Mouse (Mus musculus): ENCODE data around the gene Apex1. TPM values are rescaled to one million over a fixed set of nuclear protein-coding genes. Genes with fewer than 3 reads are reported as not detected.
"Not testable (repeated sequence)": the region's sequence is repeated elsewhere in the genome, so short reads cannot be mapped to it uniquely, and the experiment has no call there.

The Apex1 gene
- total RNA-seq, 2 experiments from 2014 or later = 57.7 to 61.1 TPM

DNA sequence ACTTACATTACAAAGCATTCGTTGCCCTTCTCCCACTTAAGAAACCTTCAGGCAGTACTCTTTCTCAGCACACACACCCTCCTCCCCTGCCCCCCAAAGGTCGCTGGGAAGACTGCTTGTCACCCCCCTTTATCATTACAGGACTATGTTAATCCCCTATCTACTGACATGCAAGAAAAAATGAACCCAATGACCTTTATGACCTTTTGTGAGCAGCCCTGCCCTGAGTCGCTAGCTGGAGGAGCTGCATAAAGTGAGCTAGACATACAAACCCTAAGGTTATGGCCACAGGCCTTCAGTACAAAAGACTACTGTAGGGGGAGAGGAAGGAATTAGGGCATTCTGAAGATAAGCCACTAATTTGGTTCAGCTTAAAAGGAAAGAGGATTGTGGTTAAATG is 13.4 kb upstream of the Apex1 start:
- DNase-seq (ENCODE audit: low spot score in 2 of 2) = no peak
- intact Hi-C loops (cut with DNase I) = no loop called here

DNA sequence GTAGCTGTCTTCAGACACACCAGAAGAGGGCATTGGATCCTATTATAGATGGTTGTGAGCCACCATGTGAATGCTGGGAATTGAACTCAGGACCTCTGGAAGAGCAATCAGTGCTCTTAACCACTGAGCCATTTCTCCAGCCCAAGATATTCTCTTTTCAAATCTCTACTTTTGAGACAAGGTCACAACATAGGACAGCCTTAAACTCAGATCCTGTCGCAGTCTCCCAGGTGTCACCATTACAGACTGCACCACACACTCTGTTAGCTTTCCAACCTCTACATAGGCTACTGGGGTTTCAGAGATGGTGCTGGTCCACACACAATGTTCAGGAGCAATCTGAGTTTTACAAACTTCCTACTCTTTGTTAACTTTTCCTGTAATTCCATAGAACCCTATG is 1.3 kb upstream of the Apex1 start:
- DNase-seq (ENCODE audit: low spot score in 2 of 2); intact Hi-C loops (cut with DNase I): not testable (repeated sequence)

DNA sequence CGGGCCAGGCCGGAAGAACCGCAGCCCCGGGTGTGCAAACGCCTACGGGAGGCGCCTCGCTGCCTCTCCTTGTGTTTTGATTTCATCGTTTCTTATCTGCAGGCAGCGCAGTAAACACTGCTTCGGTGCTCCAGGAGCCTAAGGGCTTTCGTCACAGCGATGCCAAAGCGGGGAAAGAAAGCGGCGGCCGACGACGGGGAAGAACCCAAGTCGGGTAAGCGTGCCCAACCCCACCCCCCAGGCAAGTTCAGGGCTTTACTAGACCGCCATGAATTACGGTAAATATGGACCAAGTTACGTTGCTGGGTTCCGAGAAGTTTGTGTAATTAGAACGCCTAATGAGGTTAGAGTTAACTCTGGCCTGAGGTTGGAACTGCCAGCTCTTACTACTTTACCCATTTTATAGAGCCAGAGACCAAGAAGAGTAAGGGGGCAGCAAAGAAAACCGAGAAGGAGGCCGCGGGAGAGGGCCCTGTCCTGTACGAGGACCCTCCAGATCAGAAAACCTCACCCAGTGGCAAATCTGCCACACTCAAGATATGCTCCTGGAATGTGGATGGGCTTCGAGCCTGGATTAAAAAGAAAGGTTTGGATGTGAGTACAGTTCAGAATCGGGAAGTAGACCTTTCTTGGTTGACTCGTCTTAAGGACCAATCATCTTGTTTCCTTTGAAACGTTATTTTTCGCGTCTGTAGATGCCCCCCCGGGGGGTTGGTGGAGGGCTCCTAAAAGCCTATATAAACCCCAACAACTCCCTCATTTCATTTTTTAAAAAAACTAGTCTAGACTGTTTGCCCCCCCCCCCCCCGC is 548 bp downstream of the Apex1 start:
- no peak for DNase-seq (ENCODE audit: low spot score in 2 of 2)
- intact Hi-C loops (cut with DNase I) = no loop called here

DNA sequence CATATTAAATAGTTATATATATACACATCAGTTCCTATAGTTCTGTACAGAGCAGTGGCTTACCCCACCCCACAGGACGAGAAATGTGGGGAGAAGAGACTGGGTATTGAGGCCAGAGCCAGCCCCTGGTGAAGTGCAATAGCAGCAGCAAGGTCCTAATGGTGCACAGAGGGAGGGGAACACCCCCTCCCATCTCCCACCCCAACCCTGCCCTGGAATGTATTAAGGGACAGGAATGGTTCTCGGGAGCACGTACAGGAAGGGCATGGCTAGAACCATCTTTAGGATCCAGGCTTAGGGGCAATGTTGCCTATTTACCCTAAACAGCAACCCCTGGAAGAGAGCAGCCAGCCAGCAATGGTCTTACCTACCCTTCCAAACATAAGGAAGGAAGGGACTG is 2.6 kb downstream of the Apex1 start:
- intact Hi-C loops (cut with DNase I) = no loop called here
- DNase-seq (ENCODE audit: low spot score in 2 of 2) = no peak

DNA sequence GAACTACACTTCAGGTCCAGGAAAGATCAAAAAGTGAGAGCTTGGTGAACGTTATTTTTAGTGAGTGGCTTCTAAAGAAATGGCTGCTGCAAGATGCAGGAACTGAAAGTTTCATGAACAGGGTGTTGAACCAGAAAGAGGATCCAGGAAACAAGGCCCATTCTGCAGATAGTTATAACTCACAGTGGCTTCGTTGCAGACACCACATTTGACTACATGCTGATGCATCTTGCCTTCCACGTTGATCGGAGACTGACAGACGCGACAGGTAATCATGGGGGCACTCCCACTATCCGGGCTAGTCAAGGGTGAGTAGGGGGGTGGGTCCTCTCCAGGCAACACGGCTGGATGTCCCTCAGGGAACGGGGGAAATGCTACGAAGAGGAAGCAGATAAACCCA is 5.2 kb downstream of the Apex1 start:
- no peak for DNase-seq (ENCODE audit: low spot score in 2 of 2)
- intact Hi-C loops (cut with DNase I) = loop anchor here (2.0 kb wide), 1 partner anchor 135 kb away; no protein-coding TSS in a partner anchor

DNA sequence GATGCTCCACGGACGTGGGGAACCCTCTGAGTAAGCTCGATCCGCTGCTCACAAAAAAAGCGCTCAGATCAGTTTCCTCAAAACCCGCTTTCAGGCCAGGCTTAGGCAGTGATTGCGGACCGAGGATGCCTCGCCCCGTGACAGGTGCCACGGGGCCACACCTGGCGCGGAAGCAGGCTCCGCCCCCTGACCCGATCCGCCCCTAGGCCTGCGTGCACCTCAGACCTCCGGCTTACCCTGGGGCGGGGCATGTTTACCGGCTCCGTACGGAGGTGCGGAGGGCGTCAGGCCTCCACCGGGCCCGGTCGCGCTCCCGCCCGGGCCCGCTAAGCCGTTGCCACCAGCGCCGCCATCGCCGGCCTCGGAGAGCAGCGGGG is 5.6 kb downstream of the Apex1 start:
- intact Hi-C loops (cut with DNase I) = loop anchor here (2.0 kb wide), 1 partner anchor 134 kb away; no protein-coding TSS in a partner anchor
- DNase-seq (ENCODE audit: low spot score in 2 of 2) = peak; percentile 40 to 45

DNA sequence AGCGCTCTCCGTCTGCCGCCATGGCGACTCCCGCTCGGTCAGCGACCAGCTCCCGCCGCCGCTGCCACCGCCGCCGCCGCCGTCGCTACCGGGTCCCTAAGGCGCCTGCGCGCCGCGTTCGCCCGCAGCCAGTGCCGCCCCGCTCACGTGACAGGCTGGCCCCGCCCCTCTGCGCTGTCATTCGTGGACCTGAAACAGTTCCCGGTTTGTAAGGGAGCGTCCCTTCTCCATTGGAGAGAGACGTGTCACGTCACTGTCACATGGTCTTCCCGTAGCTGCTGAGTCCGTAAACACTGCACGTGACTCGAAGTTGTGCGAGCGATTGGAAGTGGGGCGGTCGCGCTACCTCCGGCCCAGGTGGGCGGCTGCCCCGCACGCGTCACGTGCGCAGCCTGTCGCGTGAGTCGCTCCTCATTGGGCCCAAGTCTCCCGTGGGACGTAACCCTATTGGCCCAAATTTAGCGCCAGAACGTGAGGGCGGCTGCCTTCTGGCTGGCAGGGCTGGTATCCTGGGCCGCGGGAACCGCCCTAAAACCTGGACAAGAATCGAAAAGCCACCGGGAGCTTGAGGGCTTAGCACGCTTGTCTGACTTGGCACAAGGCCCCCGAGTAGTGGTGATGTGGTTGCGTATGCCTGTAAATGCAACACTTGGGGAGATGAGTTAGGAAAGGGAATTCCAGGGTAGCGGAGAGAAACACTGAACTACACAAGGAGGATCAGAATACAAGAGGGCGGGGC is 6.2 kb downstream of the Apex1 start, which contains the start of the genes Pip4p1 and Pnp:
Pip4p1 (minus strand) TSS at position 103 of the 739 bp plus-strand sequence.
Pnp (plus strand) TSS at position 329 of the 739 bp plus-strand sequence.
- intact Hi-C loops (cut with DNase I) = loop anchor here (2.0 kb wide), 1 partner anchor 134 kb away; no protein-coding TSS in a partner anchor
- peak; percentile 98 to 100 for DNase-seq (ENCODE audit: low spot score in 2 of 2)

DNA sequence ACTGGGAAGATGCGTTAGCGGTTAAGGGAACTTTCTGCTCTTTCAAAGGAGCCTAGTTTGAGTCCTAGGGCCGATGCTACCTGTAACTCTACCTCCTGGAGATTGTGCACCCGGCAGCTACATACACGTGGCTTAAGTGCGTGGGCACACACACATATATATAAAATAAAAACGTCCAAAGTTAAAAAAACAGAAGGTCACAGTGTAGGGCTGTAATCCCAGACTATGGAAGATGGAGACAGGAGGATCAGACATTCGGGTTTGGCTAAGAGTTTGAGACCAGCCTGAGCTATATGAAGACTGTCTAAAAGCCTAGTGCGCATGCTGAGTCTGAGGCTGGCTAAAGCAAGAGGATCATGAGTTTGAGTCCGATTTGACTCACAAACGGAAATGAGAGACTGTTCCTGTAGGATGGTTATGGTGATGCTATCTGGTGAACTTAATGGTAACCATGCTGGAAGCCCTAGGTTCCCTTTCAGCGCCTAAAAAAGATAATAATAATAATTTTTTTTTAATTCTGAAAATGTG is 6.8 kb downstream of the Apex1 start:
- intact Hi-C loops (cut with DNase I) = loop anchor here (2.0 kb wide), 1 partner anchor 133 kb away; no protein-coding TSS in a partner anchor
- no peak for DNase-seq (ENCODE audit: low spot score in 2 of 2)

DNA sequence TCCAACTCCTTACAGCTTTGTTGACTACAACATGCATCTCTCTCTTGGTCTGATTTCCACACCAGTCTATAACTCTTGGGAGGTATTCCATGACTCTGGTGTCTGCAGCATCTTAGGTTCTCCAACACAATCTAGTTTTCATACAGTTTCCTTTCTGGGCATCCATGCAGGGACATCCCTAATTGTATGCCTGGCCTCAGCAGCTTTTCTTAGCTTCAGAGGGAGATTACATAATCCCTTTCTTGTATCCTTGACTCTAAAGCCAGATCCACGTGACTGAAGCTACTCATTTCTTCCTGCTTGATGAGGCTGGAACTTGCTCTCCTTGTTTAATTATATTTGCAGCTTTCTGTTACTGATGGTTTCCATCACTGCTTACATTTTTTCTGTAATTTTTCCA is 11.9 kb downstream of the Apex1 start:
- DNase-seq (ENCODE audit: low spot score in 2 of 2) = no peak
- intact Hi-C loops (cut with DNase I) = no loop called here

DNA sequence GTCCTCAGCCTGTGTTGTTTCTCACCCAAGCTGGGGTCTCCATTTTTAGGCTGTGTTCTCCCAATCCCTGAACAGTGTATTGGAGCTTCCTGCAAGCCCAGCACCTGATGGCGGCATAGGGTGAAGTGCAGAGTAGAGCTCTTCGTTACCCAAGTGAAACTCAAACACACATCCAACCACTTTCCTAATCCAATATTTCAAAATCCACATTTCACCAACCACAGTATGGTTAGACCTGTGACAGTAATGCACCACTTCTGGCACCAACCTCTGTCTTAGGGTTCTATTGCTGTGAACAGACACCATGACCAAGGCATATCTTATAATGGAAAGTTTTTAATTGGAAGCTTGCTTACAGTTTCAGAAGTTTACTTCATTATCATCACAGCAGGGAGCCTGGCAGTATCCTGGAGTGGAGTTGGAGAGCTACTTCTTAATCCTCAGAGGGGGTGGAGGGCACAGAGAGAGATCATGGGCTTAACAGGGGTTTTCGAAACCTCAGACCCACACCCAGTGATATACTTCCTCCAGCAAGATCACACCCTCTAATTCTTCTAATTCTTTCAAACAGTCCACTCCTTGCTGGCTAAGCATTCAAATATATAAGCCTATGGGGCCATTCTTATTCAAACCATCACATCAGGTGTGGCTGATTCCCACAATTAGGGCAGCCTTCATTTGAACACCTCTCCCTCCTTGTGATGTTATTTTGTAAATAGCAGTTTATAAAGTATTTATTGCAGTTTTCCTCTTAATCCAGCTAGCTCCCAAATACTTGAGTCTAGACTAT is 13.5 kb downstream of the Apex1 start:
- no peak for DNase-seq (ENCODE audit: low spot score in 2 of 2)
- intact Hi-C loops (cut with DNase I) = no loop called here

DNA sequence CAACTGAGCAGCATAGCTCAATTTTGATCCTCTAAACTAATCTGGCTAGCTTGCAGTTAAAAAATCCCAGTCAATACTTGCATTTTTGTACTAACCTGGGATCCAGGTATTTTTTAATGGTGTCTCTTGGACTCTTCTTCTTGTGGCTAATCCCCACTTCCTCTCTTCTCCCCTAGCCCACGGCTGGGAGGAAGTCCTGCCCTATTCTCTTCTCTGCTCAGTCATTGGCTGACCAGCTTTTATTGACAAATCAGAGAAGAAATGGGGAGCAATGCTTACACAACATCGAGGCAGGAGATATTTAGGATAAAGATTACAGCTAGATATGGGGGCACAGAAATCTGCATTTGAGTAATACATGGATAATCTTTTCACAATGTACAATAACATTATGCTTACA is 14.2 kb downstream of the Apex1 start:
- intact Hi-C loops (cut with DNase I) = no loop called here
- no peak for DNase-seq (ENCODE audit: low spot score in 2 of 2)

DNA sequence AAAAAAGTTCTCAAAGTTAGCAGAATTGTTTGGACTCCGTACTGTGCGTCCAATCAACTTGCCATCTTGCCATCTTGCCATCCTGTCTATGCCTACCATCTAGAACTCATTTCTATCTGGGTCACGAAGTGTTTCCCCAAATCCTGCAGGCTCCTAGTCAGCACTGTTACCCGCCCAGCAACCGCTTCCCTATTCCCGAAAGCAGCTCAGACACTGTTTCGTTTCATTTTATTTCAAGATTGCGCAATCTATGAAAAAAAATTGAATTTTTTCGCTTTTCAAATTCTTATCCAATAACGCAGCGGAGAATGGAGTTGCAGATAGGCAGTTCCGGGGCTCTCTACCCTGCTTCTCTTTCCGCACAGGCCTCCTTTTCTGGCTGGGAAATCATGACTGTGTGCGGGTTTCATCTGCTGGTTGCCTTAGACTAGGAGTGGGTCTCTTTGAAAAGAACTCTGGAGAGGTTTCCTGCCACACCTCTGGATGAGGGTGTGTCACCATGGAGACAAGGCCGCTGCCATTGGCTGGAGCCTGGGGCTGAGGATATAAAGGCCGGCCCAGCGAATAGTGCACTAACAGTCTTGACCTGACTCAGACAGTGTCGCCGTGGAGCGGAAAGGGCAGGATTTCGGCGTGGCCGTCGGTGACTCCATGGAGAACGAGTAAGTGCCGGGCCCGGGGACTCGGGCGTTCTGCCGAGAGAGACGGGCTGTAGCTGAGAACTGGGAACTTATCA is 19.3 kb downstream of the Apex1 start, which contains the start of gene Gm49342:
Gm49342 (plus strand) TSS at position 586 of the 736 bp plus-strand sequence.
- intact Hi-C loops (cut with DNase I) = no loop called here
- DNase-seq (ENCODE audit: low spot score in 2 of 2) = peak; percentile 86 to 90

DNA sequence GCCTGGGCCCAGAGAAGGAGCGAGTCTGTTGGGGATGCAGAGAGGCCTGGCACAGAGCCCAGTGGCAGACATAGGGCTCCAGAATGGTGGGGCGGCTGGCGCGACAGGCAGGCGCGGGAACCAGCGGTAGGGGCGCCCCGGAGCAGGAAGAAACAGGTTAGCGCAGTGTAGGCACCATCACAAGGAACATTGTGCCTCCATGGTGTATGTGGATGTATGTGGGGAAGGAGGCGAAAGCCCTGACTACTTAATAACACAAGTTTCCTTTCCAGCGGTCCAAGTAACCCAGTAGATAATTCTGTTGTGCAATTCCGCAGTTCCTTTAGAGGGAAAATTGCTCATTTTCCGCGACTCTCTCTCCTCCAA is 19.9 kb downstream of the Apex1 start:
- DNase-seq (ENCODE audit: low spot score in 2 of 2); intact Hi-C loops (cut with DNase I): not testable (repeated sequence)

DNA sequence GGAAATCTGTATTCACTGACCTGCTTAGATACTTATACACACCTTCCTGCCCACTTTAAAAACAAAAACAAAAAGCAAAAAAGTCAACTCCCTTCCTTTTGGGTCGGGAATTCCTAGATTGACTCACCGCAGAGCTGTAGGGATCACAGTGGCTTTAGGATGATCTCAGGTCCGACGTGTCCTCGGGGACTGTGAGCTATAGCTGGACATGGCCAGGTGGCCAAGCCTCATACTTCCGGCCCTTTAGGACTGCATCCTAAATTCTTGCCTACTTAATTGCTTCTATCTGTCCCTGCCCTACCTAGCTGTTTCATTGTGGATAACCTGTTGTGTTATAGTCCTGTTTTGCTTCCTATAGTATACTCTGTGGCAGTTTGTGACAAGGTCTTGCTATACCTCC is 20.3 kb downstream of the Apex1 start:
- intact Hi-C loops (cut with DNase I); DNase-seq (ENCODE audit: low spot score in 2 of 2): not testable (repeated sequence)

DNA sequence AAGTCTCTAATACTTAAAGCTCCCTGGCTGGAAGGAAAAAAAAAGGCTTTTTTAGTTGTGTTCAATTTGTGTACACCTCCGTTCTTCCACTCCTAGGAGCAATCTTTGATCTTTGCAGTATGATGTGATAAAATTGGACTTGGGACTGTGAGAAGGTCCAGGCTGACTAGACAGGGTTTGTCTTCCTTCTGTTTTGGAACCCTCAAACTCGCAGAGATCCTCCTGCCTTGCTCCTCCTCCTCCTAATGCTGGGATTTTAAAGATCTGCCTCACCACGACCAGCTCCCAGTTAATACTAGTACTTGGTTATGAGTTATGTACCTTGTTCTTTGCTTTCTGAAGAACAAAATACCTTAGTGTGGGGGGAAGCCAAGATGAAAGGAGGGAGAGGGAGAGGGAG is 20.8 kb downstream of the Apex1 start:
- intact Hi-C loops (cut with DNase I); DNase-seq (ENCODE audit: low spot score in 2 of 2): not testable (repeated sequence)

DNA sequence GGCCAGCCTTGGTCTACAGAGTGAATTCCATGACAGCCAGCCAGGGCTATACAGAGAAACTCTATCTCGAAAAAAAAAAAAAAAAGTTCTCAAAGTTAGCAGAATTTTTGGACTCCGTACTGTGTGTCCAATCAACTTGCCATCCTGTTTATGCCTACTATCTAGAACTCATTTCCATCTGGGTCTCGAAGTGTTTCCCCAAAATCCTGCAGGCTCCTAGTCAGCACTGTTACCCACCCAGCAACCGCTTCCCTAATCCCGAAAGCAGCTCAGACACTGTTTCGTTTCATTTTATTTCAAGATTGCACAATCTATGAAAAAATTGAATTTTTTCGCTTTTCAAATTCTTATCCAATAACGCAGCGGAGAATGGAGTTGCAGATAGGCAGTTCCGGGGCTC is 30.7 kb downstream of the Apex1 start:
- intact Hi-C loops (cut with DNase I) = no loop called here
- no peak for DNase-seq (ENCODE audit: low spot score in 2 of 2)

DNA sequence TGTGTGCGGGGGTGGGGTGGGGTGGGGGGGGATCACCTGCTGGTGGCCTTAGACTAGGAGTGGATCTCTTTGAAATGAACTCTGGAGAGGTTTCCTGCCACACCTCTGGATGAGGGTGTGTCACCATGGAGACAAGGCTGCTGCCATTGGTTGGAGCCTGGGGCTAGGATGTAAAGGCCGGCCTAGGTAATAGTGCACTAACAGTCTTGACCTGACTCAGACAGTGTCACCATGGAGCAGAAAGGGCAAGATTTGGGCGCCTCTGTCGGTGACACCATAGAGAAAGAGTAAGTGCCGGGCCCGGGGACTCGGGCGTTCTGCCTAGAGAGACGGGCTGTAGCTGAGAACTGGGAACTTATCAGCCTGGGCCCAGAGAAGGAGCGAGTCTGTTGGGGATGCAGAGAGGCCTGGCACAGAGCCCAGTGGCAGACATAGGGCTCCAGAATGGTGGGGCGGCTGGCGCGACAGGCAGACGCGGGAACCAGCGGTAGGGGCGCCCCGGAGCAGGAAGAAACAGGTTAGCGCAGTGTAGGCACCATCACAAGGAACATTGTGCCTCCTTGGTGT is 31.3 kb downstream of the Apex1 start, which contains the start of gene Pnp2:
Pnp2 (plus strand) TSS at position 51 of the 567 bp plus-strand sequence.
- DNase-seq (ENCODE audit: low spot score in 2 of 2) = peak; percentile 56 to 63
- intact Hi-C loops (cut with DNase I) = not testable (repeated sequence)

DNA sequence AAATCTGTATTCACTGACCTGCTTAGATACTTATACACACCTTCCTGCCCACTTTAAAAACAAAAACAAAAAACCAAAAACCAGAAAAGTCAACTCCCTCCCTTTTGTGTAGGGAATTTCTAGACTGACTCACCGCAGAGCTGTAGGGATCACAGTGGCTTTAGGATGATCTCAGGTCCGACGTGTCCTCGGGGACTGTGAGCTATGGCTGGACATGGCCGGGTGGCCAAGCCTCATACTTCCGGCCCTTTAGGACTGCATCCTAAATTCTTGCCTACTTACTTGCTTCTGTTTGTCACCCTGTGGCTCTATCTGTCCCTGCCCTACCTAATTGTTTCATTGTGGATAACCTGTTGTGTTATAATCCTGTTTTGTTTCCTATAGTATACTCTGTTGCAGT is 32.0 kb downstream of the Apex1 start:
- DNase-seq (ENCODE audit: low spot score in 2 of 2); intact Hi-C loops (cut with DNase I): not testable (repeated sequence)
